10 mouse cellular contexts compared by ENCODE assay signal in genomic region chr4:154336650-154337049, GRCm38 (mm10). TPM values are rescaled to one million over a fixed set of nuclear protein-coding genes. Genes with fewer than 3 reads are reported as not detected.
A peak's percentile ranks its signal among the peaks of the same experiment; 100 is the strongest.
DNase-seq lines count a peak whose midpoint lies in the region; ATAC-seq lines count a peak whose summit lies in the region.
"Had no signal": no experiment of that assay in that cellular context is flagged by ENCODE, and none has a peak within 500 bp of the region (broad histone marks: within the 10 kb centered on the region; RNA-seq: fewer than 3 reads in every experiment).

No protein-coding gene starts in this region.

- no peaks in the 10 kb centered on the region for H3K9me3 ChIP-seq in hindbrain, embryonic 11.5 days (ENCODE audit: control insufficient read depth, low read length)
- H3K9me3 ChIP-seq in hindbrain, embryonic 12.5 days (replicated peaks), result no peaks in the 10 kb centered on the region
- H3K9me3 ChIP-seq in heart, embryonic 12.5 days (replicated peaks), result no peaks in the 10 kb centered on the region
- no peaks in the 10 kb centered on the region for H3K9me3 ChIP-seq in neural tube, embryonic 13.5 days

- no peak overlapping the region for H3K4me3 ChIP-seq in hindbrain, embryonic 11.5 days (ENCODE audit: low read depth, low read length)
- H3K4me3 ChIP-seq in hindbrain, embryonic 12.5 days, result no peak overlapping the region
- no peak overlapping the region for H3K4me3 ChIP-seq in heart, embryonic 12.5 days
- no peak overlapping the region for H3K4me3 ChIP-seq in neural tube, embryonic 13.5 days
- H3K4me3 ChIP-seq: erythroblast, embryonic 14.5 days had no signal

- no peak for DNase-seq in hindbrain, embryonic 11.5 days (ENCODE audit: low spot score)
- peak; percentile 43 to 78 for DNase-seq in kidney, postnatal 25 days
- DNase-seq in adrenal gland, adult 2 months, result no peak
- no peak for DNase-seq in ovary, postnatal 14 days (ENCODE audit: low spot score)
- no peak for DNase-seq in layer of hippocampus, postnatal 36 days

- no peak overlapping the region for H3K4me2 ChIP-seq in hindbrain, embryonic 11.5 days (replicated peaks; ENCODE audit: low read depth, low read length)
- H3K4me2 ChIP-seq in hindbrain, embryonic 12.5 days (replicated peaks), result no peak overlapping the region
- H3K4me2 ChIP-seq in heart, embryonic 12.5 days, result no peak overlapping the region
- no peak overlapping the region for H3K4me2 ChIP-seq in neural tube, embryonic 13.5 days

- H3K27me3 ChIP-seq in hindbrain, embryonic 11.5 days (ENCODE audit: control insufficient read depth, insufficient read depth, low read length), result no peaks in the 10 kb centered on the region; the same call in 1 of the 2 replicates
- peaks cover 22% of the 10 kb centered on the region for H3K27me3 ChIP-seq in hindbrain, embryonic 12.5 days
- 0 out of 2 replicates have a peak, but pooled peaks cover 29% of the 10 kb centered on the region for H3K27me3 ChIP-seq in heart, embryonic 12.5 days (replicated peaks)
- peaks cover 66% of the 10 kb centered on the region for H3K27me3 ChIP-seq in neural tube, embryonic 13.5 days

- peak overlapping the region; percentile 11; the same call in 1 of the 2 replicates for H3K27ac ChIP-seq in hindbrain, embryonic 11.5 days (ENCODE audit: low read depth, low read length)
- H3K27ac ChIP-seq in hindbrain, embryonic 12.5 days, result no peak overlapping the region; the same call in 1 of the 2 replicates
- peak overlapping the region; percentile 70 for H3K27ac ChIP-seq in heart, embryonic 12.5 days (ENCODE audit: poor library complexity, severe bottlenecking)
- H3K27ac ChIP-seq in neural tube, embryonic 13.5 days (replicated peaks), result peak overlapping the region; percentile 52; the same call in 1 of the 2 replicates

- H3K36me3 ChIP-seq in hindbrain, embryonic 11.5 days (ENCODE audit: control insufficient read depth, insufficient read depth, low read length), result no peaks in the 10 kb centered on the region
- H3K36me3 ChIP-seq in hindbrain, embryonic 12.5 days, result peaks cover 15% of the 10 kb centered on the region
- peaks cover 20% of the 10 kb centered on the region for H3K36me3 ChIP-seq in heart, embryonic 12.5 days
- peaks cover 4% of the 10 kb centered on the region; the same call in 1 of the 2 replicates for H3K36me3 ChIP-seq in neural tube, embryonic 13.5 days

- no peak for ATAC-seq in hindbrain, embryonic 11.5 days (ENCODE audit: low FRiP score)
- ATAC-seq in hindbrain, embryonic 12.5 days (ENCODE audit: low FRiP score), result no peak
- peak; percentile 59 for ATAC-seq in heart, embryonic 12.5 days (ENCODE audit: insufficient number of reproducible peaks, low FRiP score)
- no peak for ATAC-seq in neural tube, embryonic 13.5 days (ENCODE audit: low read depth)

- H3K9ac ChIP-seq in hindbrain, embryonic 11.5 days (ENCODE audit: low read depth, low read length), result no peak overlapping the region
- H3K9ac ChIP-seq in hindbrain, embryonic 12.5 days, result no peak overlapping the region
- peak overlapping the region; percentile 25; the same call in 1 of the 2 replicates for H3K9ac ChIP-seq in heart, embryonic 12.5 days
- peak overlapping the region; percentile 34; the same call in 1 of the 2 replicates for H3K9ac ChIP-seq in neural tube, embryonic 13.5 days

- 15% methylated on average over 10 of the region's 10 CpGs for WGBS in hindbrain, embryonic 11.5 days
- WGBS in hindbrain, embryonic 12.5 days, result 15% methylated on average over 10 of the region's 10 CpGs
- WGBS in heart, embryonic 12.5 days, result 29% methylated on average over 10 of the region's 10 CpGs
- 11% methylated on average over 10 of the region's 10 CpGs for WGBS in neural tube, embryonic 13.5 days

- H3K4me1 ChIP-seq in hindbrain, embryonic 11.5 days (replicated peaks; ENCODE audit: control insufficient read depth, insufficient read depth, low read length), result peaks cover 2% of the 10 kb centered on the region; the same call in 1 of the 2 replicates
- peaks cover 33% of the 10 kb centered on the region for H3K4me1 ChIP-seq in hindbrain, embryonic 12.5 days
- H3K4me1 ChIP-seq in heart, embryonic 12.5 days (replicated peaks), result peaks cover 32% of the 10 kb centered on the region
- H3K4me1 ChIP-seq in neural tube, embryonic 13.5 days (replicated peaks), result peaks cover 58% of the 10 kb centered on the region

RNA-seq across cellular contexts. Expression of gene B230104I21Rik, which starts 0.7 kb away (rescaled TPM):
- polyA plus RNA-seq in hindbrain, embryonic 11.5 days (2014; fragmentation: Nextera tagmentation; extraction: Ambion mirVana), result not detected in 2 replicates
- not detected in 2 replicates for polyA plus RNA-seq in hindbrain, embryonic 12.5 days (2016; fragmentation: Nextera tagmentation; extraction: Ambion mirVana)
- polyA plus RNA-seq in heart, embryonic 12.5 days (2016; fragmentation: Nextera tagmentation; extraction: Ambion mirVana), result not detected in 2 replicates
- not detected in 2 replicates for polyA plus RNA-seq in neural tube, embryonic 13.5 days (2015; fragmentation: Nextera tagmentation; extraction: Ambion mirVana)
- total RNA-seq in adrenal gland, adult 2 months (2021), result not detected
- not detected in 2 replicates for polyA plus RNA-seq in adrenal gland, adult 2 months (2012; rRNA removed)
- under 1 TPM in 1 of 2 experiments, not detected in 1; 0.46 TPM for total RNA-seq in layer of hippocampus, postnatal 36 days (2021)
- polyA plus RNA-seq: erythroblast, embryonic 14.5 days; spleen, adult 2 months had no signal

RNA-seq across cellular contexts. Expression of gene Arhgef16, which starts 35.2 kb away (rescaled TPM):
- polyA plus RNA-seq in hindbrain, embryonic 11.5 days (2014; fragmentation: Nextera tagmentation; extraction: Ambion mirVana), result 2.5 and 2.9 TPM in 2 replicates
- polyA plus RNA-seq in hindbrain, embryonic 12.5 days (2016; fragmentation: Nextera tagmentation; extraction: Ambion mirVana), result 3.0 and 4.1 TPM in 2 replicates
- polyA plus RNA-seq in heart, embryonic 12.5 days (2016; fragmentation: Nextera tagmentation; extraction: Ambion mirVana), result 1.8 and 1.9 TPM in 2 replicates
- 1.1 and 1.2 TPM in 2 replicates for polyA plus RNA-seq in neural tube, embryonic 13.5 days (2015; fragmentation: Nextera tagmentation; extraction: Ambion mirVana)
- under 1 TPM; 0.46 to 0.59 TPM for total RNA-seq in adrenal gland, adult 2 months (2021)
- 0.27 and 0.49 TPM in 2 replicates for polyA plus RNA-seq in adrenal gland, adult 2 months (2012; rRNA removed)
- total RNA-seq in layer of hippocampus, postnatal 36 days (2021), result under 1 TPM; 0.33 to 0.72 TPM

Comparison
In these comparisons a context has a peak if more than half of its experiments do, and no peak if none do; other contexts are left out.
1. DNase-seq: peak in kidney, postnatal 25 days (2 of 2); none in hindbrain, embryonic 11.5 days (single experiment), adrenal gland, adult 2 months (single experiment), ovary, postnatal 14 days (single experiment) and layer of hippocampus, postnatal 36 days (0 of 2).
2. H3K9ac ChIP-seq: peak in heart, embryonic 12.5 days (single experiment) and neural tube, embryonic 13.5 days (single experiment); none in hindbrain, embryonic 11.5 days (single experiment) and hindbrain, embryonic 12.5 days (single experiment).